Mouse (Mus musculus) layer of hippocampus, adult 9-11 months (tissue): Measurements from ENCODE around the gene Sorl1.
A peak's percentile ranks its signal among the peaks of the same experiment; 100 is the strongest.

Experiments used
- DNase-seq: peaks from one replicate; pipeline ENCODE4 v3.0.0; 2022

The Sorl1 gene

DNA sequence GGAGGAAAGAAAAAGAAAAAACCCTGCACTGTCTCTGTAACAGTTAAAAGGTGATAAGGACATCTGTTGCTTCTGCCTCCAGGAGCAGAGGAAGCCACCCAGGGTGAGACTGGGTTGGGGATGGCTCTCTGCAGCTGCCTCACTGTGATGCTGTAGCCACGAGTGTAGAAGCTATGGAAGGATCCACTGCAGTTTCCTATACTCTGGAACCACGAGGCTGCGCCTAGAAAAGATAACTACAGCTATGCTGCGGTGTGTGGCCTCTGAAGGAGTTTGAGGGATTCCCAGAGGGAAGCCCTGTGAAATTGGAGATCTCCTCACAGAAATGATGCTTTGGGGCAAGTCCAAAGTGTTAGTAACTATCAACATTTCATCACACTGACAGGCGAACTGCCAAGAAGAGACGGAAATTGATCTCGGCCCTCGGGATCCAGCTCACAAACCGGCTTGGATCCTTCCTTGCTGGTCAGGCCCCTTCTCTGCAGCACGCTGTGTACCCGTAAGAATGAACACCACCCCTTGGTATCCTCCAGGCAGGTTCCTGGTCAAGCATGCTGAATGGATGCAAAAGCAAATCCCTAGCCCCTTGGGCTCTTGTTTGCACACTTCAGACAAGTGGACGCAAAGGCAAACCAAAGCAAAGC is 71.3 kb downstream of the Sorl1 start:
- no peak for DNase-seq

GRCm38 (mm10) chr9:42048542-42048941 is 75.6 kb downstream of the Sorl1 start:
- DNase-seq = no peak

DNA sequence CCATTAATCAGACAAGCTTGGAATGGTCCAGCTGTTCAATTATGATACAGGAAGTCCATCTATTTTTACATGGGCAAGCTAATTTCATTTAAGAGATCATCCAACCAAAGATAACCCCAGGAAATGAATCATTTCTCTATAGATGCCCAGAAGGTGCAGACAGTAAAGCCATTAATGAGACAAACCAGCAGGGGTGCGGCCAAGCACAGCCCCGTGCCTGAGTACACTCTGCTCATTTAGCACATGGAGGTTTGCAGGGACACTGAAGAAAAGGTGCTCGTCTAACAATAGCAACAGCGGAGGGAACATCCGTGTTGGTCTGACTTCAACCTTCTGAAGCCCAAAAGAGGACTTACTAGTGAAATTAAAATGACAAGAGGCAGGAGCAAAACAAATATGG is 76.3 kb downstream of the Sorl1 start:
- DNase-seq = no peak

GRCm38 (mm10) chr9:42046248-42046647 is 77.8 kb downstream of the Sorl1 start:
- DNase-seq = no peak

DNA sequence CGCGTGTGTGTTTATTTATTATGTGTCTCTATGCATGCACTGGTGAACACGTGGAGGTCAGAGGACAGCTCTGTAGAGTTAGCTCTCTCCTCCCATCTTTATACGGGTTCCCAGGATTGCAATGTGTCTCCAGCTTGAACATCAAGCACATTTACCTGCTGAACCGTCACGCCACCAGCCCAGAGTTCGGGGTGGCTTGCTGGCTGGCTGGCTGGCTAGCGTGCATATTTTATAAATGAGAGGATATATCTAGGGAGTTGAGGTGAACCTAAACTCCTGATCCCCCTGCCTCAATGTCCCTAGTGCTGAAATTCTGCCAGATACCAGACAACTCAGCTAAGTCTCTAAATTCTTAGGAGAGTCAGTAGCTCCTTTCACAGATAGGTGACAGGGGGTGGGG is 79.4 kb downstream of the Sorl1 start:
- DNase-seq = no peak

DNA sequence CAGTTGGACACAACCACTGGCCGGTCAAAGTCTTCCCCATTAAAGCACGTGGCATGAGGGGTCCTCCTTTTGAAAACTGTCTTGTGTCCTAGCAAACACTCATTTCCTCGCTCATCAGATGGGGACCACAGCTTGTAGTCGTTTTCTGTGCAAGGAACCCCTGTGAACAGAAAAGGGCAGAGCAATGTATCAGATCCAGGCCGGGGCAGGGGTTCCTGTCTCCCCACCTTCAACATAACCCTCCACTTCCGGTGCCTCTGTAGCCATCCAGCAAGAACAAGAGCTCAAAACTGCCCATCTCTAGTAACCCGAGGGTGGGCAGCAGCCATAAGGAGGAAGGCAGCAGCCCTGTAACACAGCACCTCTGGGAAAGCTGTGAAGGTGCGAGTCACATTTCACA is 80.2 kb downstream of the Sorl1 start:
- no peak for DNase-seq

DNA sequence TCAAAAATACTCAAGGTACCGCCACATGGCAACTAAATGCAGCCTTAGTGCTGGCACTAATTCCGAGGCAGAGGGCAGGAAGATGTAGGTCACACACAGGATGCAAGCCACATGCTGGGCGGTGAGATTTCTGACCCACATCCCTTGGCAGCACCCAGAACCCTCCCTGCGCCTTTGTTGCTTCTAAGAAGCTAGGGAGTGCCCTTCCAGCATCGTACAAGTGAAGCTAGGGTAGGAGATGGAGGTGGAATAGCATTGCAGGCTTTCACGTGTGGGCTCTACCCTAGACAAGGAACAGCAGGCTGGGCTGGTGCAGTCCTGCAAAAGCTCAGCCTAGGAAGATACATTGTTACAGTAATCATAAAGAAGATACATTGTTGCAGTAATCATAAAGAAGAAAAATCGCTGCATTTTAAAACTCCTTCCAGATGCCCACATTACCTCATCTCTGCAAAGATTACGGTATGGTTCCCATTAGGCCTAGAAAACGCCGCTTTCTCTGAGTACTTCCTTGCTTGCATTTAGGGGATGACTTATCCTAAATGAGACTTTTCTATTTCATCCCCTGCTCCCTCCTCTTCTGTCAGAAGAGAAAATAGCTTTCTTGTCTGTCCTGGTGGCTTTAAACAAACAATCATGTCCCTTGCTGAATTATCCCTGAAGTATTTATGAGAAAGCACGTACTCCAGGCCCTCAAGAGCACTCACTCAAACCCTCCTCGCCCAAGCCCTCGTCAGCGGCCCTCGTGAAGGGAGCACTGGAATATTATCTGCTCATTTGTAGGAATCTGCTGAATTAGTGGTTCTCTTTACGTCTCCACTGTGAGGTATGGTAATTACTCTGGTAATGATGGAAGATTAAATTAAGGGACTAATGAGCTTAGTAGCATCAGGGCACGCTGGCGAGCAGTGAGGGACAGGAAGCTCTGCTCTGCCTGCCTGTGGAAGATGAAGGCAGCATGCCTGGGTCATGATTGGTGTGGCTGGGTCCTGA is 84.8 kb downstream of the Sorl1 start:
- DNase-seq = no peak

- DNase-seq = no peak
These were observed 87.2 kb downstream of the Sorl1 start for GRCm38 (mm10) chr9:42036885-42037284.

- no peak for DNase-seq
These were observed 88.1 kb downstream of the Sorl1 start for GRCm38 (mm10) chr9:42035995-42036394.

- no peak for DNase-seq
These were observed 88.8 kb downstream of the Sorl1 start for GRCm38 (mm10) chr9:42035213-42035765.

- DNase-seq = no peak
These were observed 90.0 kb downstream of the Sorl1 start for GRCm38 (mm10) chr9:42034116-42034520.

- no peak for DNase-seq
These were observed 90.6 kb downstream of the Sorl1 start for GRCm38 (mm10) chr9:42033291-42034115.

GRCm38 (mm10) chr9:42032419-42032818 is 91.7 kb downstream of the Sorl1 start:
- DNase-seq = no peak

DNA sequence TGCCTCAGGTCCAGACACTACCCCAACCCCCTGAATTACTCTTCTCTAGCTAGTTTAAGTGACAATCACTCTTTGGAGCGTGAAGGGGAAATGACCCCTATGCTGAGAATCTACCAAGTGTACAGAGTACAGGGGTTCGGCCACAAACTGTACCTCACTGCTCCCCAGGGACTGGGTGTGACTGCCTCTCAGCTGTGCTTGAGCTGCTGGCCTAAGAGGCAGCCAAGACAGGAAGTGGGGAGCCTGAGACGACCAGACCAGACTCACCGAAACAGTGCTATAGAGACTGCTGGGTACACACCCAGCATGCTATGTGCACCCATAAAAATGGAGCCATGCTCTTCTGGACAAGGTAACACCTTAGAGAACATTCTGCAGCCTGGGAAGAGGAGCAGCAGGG is 95.3 kb downstream of the Sorl1 start:
- no peak for DNase-seq

- DNase-seq = no peak
These were observed 99.8 kb downstream of the Sorl1 start for GRCm38 (mm10) chr9:42024257-42024656.

- no peak for DNase-seq
These were observed 100.7 kb downstream of the Sorl1 start for GRCm38 (mm10) chr9:42023383-42023782.

GRCm38 (mm10) chr9:42022318-42022717 is 101.8 kb downstream of the Sorl1 start:
- DNase-seq = no peak

GRCm38 (mm10) chr9:42019308-42020031 is 104.6 kb downstream of the Sorl1 start:
- no peak for DNase-seq

- no peak for DNase-seq
These were observed 115.6 kb downstream of the Sorl1 start for GRCm38 (mm10) chr9:42008501-42008900.

DNA sequence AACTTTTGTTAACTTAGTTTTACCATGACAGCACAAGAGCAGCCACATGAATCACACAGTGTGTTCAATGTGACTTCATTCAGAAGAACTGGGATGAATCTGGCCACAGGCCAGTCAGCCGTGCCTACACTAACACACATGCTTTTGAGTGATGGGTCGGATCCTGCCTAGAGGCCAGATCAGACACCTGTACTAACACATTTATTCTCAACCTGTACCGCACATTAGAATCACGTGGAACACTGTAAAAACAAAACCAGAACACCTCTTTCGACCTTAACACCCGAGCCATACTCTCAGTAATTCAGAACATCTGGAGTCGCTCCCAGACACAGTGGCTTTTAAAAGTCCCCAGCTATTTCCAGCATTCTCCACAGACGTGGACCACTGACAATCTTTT is 119.0 kb downstream of the Sorl1 start:
- peak; percentile 31 for DNase-seq

DNA sequence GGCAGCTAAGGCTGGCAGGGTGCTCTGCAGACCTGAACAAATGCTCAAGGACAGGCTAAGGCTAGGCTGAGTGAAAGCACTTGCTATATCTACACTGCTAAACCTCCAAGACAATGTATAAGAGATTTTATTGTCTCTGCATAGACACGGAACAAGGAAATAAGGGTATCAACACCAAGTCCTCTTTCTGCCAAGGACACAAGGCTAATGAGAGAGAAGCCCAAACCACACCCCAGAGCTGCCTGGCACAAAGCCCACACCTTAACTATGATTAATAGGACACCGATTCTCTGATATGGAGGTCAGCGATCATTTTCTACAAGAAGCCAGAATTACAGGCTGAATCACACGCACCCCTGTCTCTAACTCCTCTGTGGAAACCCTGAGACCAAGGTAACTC is 120.0 kb downstream of the Sorl1 start:
- DNase-seq = no peak
